16 mouse cellular contexts compared by ENCODE assay signal in genomic region chr5:148272065-148272464, GRCm38 (mm10).
DNase-seq lines count a peak whose midpoint lies in the region; ATAC-seq and TF ChIP-seq lines count a peak whose summit lies in the region.
"Had no signal": no experiment of that assay in that cellular context is flagged by ENCODE, and none has a peak within 500 bp of the region (broad histone marks: within the 10 kb centered on the region; RNA-seq: fewer than 3 reads in every experiment).

No protein-coding gene starts in this region.

- H3K9ac ChIP-seq in limb, embryonic 14.5 days (ENCODE audit: low read depth, low read length, severe bottlenecking), result no peak overlapping the region
- no peak overlapping the region for H3K9ac ChIP-seq in stomach, embryonic 15.5 days
- H3K9ac ChIP-seq: embryonic facial prominence, embryonic 13.5 days; midbrain, embryonic 12.5 days; neural tube, embryonic 12.5 days had no signal

- no peak overlapping the region for H3K4me3 ChIP-seq in limb, embryonic 14.5 days (replicated peaks; ENCODE audit: low read length)
- H3K4me3 ChIP-seq in limb, embryonic 10.5 days, result no peak overlapping the region
- no peak overlapping the region for H3K4me3 ChIP-seq in stomach, embryonic 15.5 days (replicated peaks)
- H3K4me3 ChIP-seq: embryonic facial prominence, embryonic 13.5 days; midbrain, embryonic 12.5 days; neural tube, embryonic 12.5 days had no signal

- intact Hi-C loops in heart, postnatal 25 days (cut with DNase I), result no loop called here

- no peaks in the 10 kb centered on the region for H3K4me1 ChIP-seq in limb, embryonic 14.5 days (ENCODE audit: control insufficient read depth, insufficient read depth, low read length)
- H3K4me1 ChIP-seq in limb, embryonic 10.5 days, result no peaks in the 10 kb centered on the region
- no peaks in the 10 kb centered on the region for H3K4me1 ChIP-seq in stomach, embryonic 15.5 days
- H3K4me1 ChIP-seq: embryonic facial prominence, embryonic 13.5 days; midbrain, embryonic 12.5 days; neural tube, embryonic 12.5 days had no signal

- TF ChIP-seq POLR2A in limb, embryonic 14.5 days (IDR thresholded peaks at IDR 0.05; ENCODE audit: borderline replicate concordance, extremely low read depth, insufficient read depth, insufficient read length), result no peak

- H3K27ac ChIP-seq in limb, embryonic 14.5 days (replicated peaks; ENCODE audit: low read depth, low read length), result no peak overlapping the region
- no peak overlapping the region for H3K27ac ChIP-seq in limb, embryonic 10.5 days
- H3K27ac ChIP-seq in stomach, embryonic 15.5 days, result no peak overlapping the region
- H3K27ac ChIP-seq: embryonic facial prominence, embryonic 13.5 days; midbrain, embryonic 12.5 days; neural tube, embryonic 12.5 days had no signal

- H3K27me3 ChIP-seq in limb, embryonic 14.5 days (ENCODE audit: control insufficient read depth, insufficient read depth, low read length), result no peaks in the 10 kb centered on the region
- H3K27me3 ChIP-seq in limb, embryonic 10.5 days (ENCODE audit: low read depth, poor library complexity, severe bottlenecking), result 0 out of 2 replicates have a peak, but pooled peaks cover under 1% of the 10 kb centered on the region
- H3K27me3 ChIP-seq in stomach, embryonic 15.5 days (replicated peaks), result no peaks in the 10 kb centered on the region
- H3K27me3 ChIP-seq: midbrain, embryonic 12.5 days; neural tube, embryonic 12.5 days had no signal

- WGBS in limb, embryonic 14.5 days, result 65% methylated on average over 6 of the region's 6 CpGs
- WGBS in limb, embryonic 10.5 days, result 86% methylated on average over 6 of the region's 6 CpGs
- WGBS in stomach, embryonic 15.5 days, result 44% methylated on average over 6 of the region's 6 CpGs

- ATAC-seq in limb, embryonic 14.5 days (ENCODE audit: low FRiP score, low read depth), result no peak
- peak; percentile 78 for ATAC-seq in stomach, embryonic 15.5 days (ENCODE audit: insufficient read depth, low FRiP score, low read depth)
- ATAC-seq: forebrain, embryonic 16.5 days; inflammation-experienced regulatory T-cells, adult 6 months had no signal

- no peaks in the 10 kb centered on the region for H3K36me3 ChIP-seq in limb, embryonic 14.5 days (ENCODE audit: control insufficient read depth, insufficient read depth, low read length)
- H3K36me3 ChIP-seq in limb, embryonic 10.5 days, result no peaks in the 10 kb centered on the region
- H3K36me3 ChIP-seq in stomach, embryonic 15.5 days, result no peaks in the 10 kb centered on the region
- H3K36me3 ChIP-seq: embryonic facial prominence, embryonic 13.5 days; midbrain, embryonic 12.5 days; neural tube, embryonic 12.5 days had no signal

- H3K9me3 ChIP-seq in limb, embryonic 14.5 days (ENCODE audit: control insufficient read depth, low read length), result no peaks in the 10 kb centered on the region
- H3K9me3 ChIP-seq in limb, embryonic 10.5 days (replicated peaks), result no peaks in the 10 kb centered on the region
- no peaks in the 10 kb centered on the region for H3K9me3 ChIP-seq in stomach, embryonic 15.5 days
- H3K9me3 ChIP-seq: midbrain, embryonic 12.5 days; neural tube, embryonic 12.5 days had no signal

- DNase-seq in limb, embryonic 14.5 days (ENCODE audit: low spot score), result peak; percentile 25
- no peak for DNase-seq in limb, embryonic 10.5 days (ENCODE audit: low spot score)
- peak; percentile 73 for DNase-seq in heart, adult 8-10 months (ENCODE audit: low spot score)
- DNase-seq in heart, postnatal 25 days (ENCODE audit: low spot score), result peak; percentile 41
- no peak for DNase-seq in adrenal gland, postnatal 10 days
- DNase-seq in right cerebral cortex, postnatal 4 days, result no peak
- DNase-seq in adrenal gland, postnatal 4 days (ENCODE audit: low spot score in 2 of 2), result no peak
- DNase-seq: adrenal gland, postnatal 14 days; gastrocnemius, postnatal 25 days; thymus, postnatal 4 days had no signal

- no peak overlapping the region for H3K4me2 ChIP-seq in limb, embryonic 14.5 days (replicated peaks; ENCODE audit: low read depth, low read length, severe bottlenecking)
- H3K4me2 ChIP-seq in stomach, embryonic 15.5 days, result no peak overlapping the region
- H3K4me2 ChIP-seq: embryonic facial prominence, embryonic 13.5 days; midbrain, embryonic 12.5 days; neural tube, embryonic 12.5 days had no signal

Comparison
In these comparisons a context has a peak if more than half of its experiments do, and no peak if none do; other contexts are left out.
1. DNase-seq: peak in limb, embryonic 14.5 days (single experiment), heart, adult 8-10 months (single experiment) and heart, postnatal 25 days (single experiment); none in limb, embryonic 10.5 days (single experiment), adrenal gland, postnatal 10 days (single experiment), right cerebral cortex, postnatal 4 days (single experiment) and adrenal gland, postnatal 4 days (0 of 2).